Comparison of ENCODE assay signal across 8 mouse cellular contexts in genomic region chr9:106202819-106203636, GRCm38 (mm10). TPM values are rescaled to one million over a fixed set of nuclear protein-coding genes. Genes with fewer than 3 reads are reported as not detected.
DNase-seq lines count a peak whose midpoint lies in the region; ATAC-seq and TF ChIP-seq lines count a peak whose summit lies in the region.

TSS of gene Twf2 (plus strand) at chr9:106203108.

- TF ChIP-seq CTCF in lung, adult 2 months (IDR thresholded peaks at IDR 0.05; ENCODE audit: insufficient read depth, low read length) = no peak

- intact Hi-C loops in heart, postnatal 25 days (cut with DNase I) = no loop called here

- peak within 1 kb of the TSS; percentile 74 for H3K27ac ChIP-seq in forebrain, embryonic 15.5 days (replicated peaks)

- peak; percentile 94 for DNase-seq in ES-CJ7 (ENCODE audit: low read depth, low spot score)
- DNase-seq in cerebellum, adult 11 months = peak; percentile 90
- DNase-seq in heart, postnatal 25 days (ENCODE audit: low spot score) = peak; percentile 94
- DNase-seq in layer of hippocampus, adult 18-20 months (ENCODE audit: low spot score in 2 of 2) = peak; percentile 89 to 91
- peak; percentile 90 for DNase-seq in lung, adult 2 months
- DNase-seq in thymus, adult 18-20 months = peak; percentile 80 to 83

- H3K36me3 ChIP-seq in forebrain, embryonic 15.5 days = no peaks in the 10 kb centered on the region

- peak within 1 kb of the TSS; percentile 62 for H3K4me2 ChIP-seq in forebrain, embryonic 15.5 days (replicated peaks)

- TF ChIP-seq POLR2A in lung, adult 2 months (IDR thresholded peaks at IDR 0.05; ENCODE audit: borderline replicate concordance, extremely low read depth, low read depth, low read length) = peak; percentile 68; the same call in 1 of the 2 replicates

- peaks cover 40% of the 10 kb centered on the region for H3K4me1 ChIP-seq in forebrain, embryonic 15.5 days
- peaks cover 25% of the 10 kb centered on the region for H3K4me1 ChIP-seq in lung, adult 2 months (ENCODE audit: control insufficient read depth, insufficient read depth, low read length)

- H3K9ac ChIP-seq in forebrain, embryonic 15.5 days (replicated peaks) = peak within 1 kb of the TSS; percentile 80

- H3K4me3 ChIP-seq in forebrain, embryonic 15.5 days = peak within 1 kb of the TSS; percentile 65
- H3K4me3 ChIP-seq in lung, adult 2 months (replicated peaks; ENCODE audit: extremely low read depth, low read depth, low read length) = peak within 1 kb of the TSS; percentile 97

- no peaks in the 10 kb centered on the region for H3K9me3 ChIP-seq in forebrain, embryonic 15.5 days

- peak; percentile 88 for ATAC-seq in forebrain, embryonic 15.5 days (replicated peaks)
- ATAC-seq in neutrophil, adult 5-6 weeks (ENCODE audit: extremely low read depth, insufficient number of reproducible peaks, low FRiP score, poor library complexity, severe bottlenecking) = peak; percentile 49

- WGBS in forebrain, embryonic 15.5 days = 1% methylated on average over 61 of the region's 61 CpGs
- under 1% methylated on average over 61 of the region's 61 CpGs for WGBS in lung, adult 2 months

- H3K27me3 ChIP-seq in forebrain, embryonic 15.5 days = peaks cover 7% of the 10 kb centered on the region; the same call in 1 of the 2 replicates

RNA-seq across cellular contexts. Expression of gene Twf2, which starts in this region (rescaled TPM):
- 54.8 and 57.3 TPM in 2 replicates for polyA plus RNA-seq in forebrain, embryonic 15.5 days (2015; fragmentation: Nextera tagmentation; extraction: Ambion mirVana)
- 100 to 1,000 TPM; 160 to 189 TPM for total RNA-seq in heart, postnatal 25 days (2021)
- 10 to 100 TPM; 58.4 to 60.6 TPM for total RNA-seq in layer of hippocampus, adult 18-20 months (2021)
- 60.9 and 69.0 TPM in 2 replicates for polyA plus RNA-seq in lung, adult 2 months (2012; rRNA removed)
- total RNA-seq in neutrophil, adult 5-6 weeks (2017) = 102 and 111 TPM in 2 replicates

Comparison
In these comparisons a context has a peak if more than half of its experiments do, and no peak if none do; other contexts are left out.
1. Peak in every context shown above with its lines: DNase-seq, ATAC-seq, H3K4me3 ChIP-seq and H3K27ac ChIP-seq.